ENCODE assay signal across 19 mouse cellular contexts in the genomic region with DNA sequence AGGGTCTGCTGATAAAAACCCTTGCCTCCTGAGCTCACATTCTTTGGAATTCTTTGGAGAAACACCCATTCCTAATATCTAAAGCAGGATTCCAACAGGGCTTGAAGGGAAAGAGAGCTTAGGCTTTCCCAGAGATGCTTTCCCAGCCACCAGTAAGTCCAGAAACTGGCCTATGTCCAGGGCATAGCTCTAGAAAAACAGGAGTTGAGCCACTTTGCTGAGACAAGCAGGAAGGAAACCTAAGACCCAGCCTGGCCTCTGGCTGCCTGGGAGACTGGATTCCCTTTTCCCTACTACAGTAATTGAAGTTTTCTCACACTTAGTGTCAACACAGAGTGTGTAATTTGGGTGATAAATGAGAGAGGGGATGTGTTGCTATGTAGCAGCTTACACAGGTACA. TPM values are rescaled to one million over a fixed set of nuclear protein-coding genes. Genes with fewer than 3 reads are reported as not detected.
DNase-seq lines count a peak whose midpoint lies in the region; ATAC-seq and TF ChIP-seq lines count a peak whose summit lies in the region.
"Had no signal": no experiment of that assay in that cellular context is flagged by ENCODE, and none has a peak within 500 bp of the region (broad histone marks: within the 10 kb centered on the region; RNA-seq: fewer than 3 reads in every experiment).

No protein-coding gene starts in this region.

- H3K4me3 ChIP-seq in intestine, embryonic 16.5 days (ENCODE audit: low read length): no peak overlapping the region
- H3K4me3 ChIP-seq in intestine, embryonic 15.5 days (replicated peaks): no peak overlapping the region
- H3K4me3 ChIP-seq in stomach, embryonic 16.5 days (replicated peaks; ENCODE audit: low read length): no peak overlapping the region
- no peak overlapping the region for H3K4me3 ChIP-seq in stomach, postnatal 0 days (ENCODE audit: low read depth, low read length)
- H3K4me3 ChIP-seq in liver, embryonic 11.5 days (ENCODE audit: low read depth, low read length): no peak overlapping the region
- no peak overlapping the region for H3K4me3 ChIP-seq in forebrain, embryonic 12.5 days (replicated peaks)
- H3K4me3 ChIP-seq: embryonic facial prominence, embryonic 13.5 days; layer of hippocampus, adult 2 months; limb, embryonic 13.5 days had no signal

- H3K27me3 ChIP-seq in intestine, embryonic 16.5 days (replicated peaks; ENCODE audit: control insufficient read depth, insufficient read depth, low read length): no peaks in the 10 kb centered on the region
- H3K27me3 ChIP-seq in intestine, embryonic 15.5 days (replicated peaks): no peaks in the 10 kb centered on the region
- no peaks in the 10 kb centered on the region for H3K27me3 ChIP-seq in stomach, embryonic 16.5 days (ENCODE audit: control insufficient read depth, insufficient read depth, low read length)
- no peaks in the 10 kb centered on the region for H3K27me3 ChIP-seq in stomach, postnatal 0 days (ENCODE audit: control insufficient read depth, insufficient read depth, low read length)
- no peaks in the 10 kb centered on the region for H3K27me3 ChIP-seq in liver, embryonic 11.5 days (replicated peaks; ENCODE audit: control insufficient read depth, insufficient read depth, low read length)
- H3K27me3 ChIP-seq in forebrain, embryonic 12.5 days: 0 out of 2 replicates have a peak, but pooled peaks cover 4% of the 10 kb centered on the region
- H3K27me3 ChIP-seq: embryonic facial prominence, embryonic 13.5 days; heart, embryonic 12.5 days; limb, embryonic 13.5 days; neural tube, embryonic 13.5 days had no signal

- no peak for ATAC-seq in intestine, embryonic 16.5 days
- ATAC-seq in intestine, embryonic 15.5 days: no peak
- ATAC-seq in stomach, embryonic 16.5 days (ENCODE audit: insufficient read depth, low FRiP score): no peak
- no peak for ATAC-seq in stomach, postnatal 0 days (ENCODE audit: low FRiP score, low TSS enrichment)
- no peak for ATAC-seq in liver, embryonic 11.5 days (replicated peaks; ENCODE audit: low FRiP score)
- no peak for ATAC-seq in forebrain, embryonic 12.5 days (ENCODE audit: low FRiP score)
- ATAC-seq: CD4-positive, CD25-positive, alpha-beta regulatory T cell, adult 4 months had no signal

- no peaks in the 10 kb centered on the region for H3K36me3 ChIP-seq in intestine, embryonic 16.5 days (ENCODE audit: control insufficient read depth, insufficient read depth, low read length)
- H3K36me3 ChIP-seq in intestine, embryonic 15.5 days: no peaks in the 10 kb centered on the region
- H3K36me3 ChIP-seq in stomach, embryonic 16.5 days (ENCODE audit: control insufficient read depth, insufficient read depth, low read length): no peaks in the 10 kb centered on the region
- H3K36me3 ChIP-seq in stomach, postnatal 0 days (ENCODE audit: control insufficient read depth, insufficient read depth, low read length): no peaks in the 10 kb centered on the region
- no peaks in the 10 kb centered on the region for H3K36me3 ChIP-seq in liver, embryonic 11.5 days (ENCODE audit: control insufficient read depth, insufficient read depth, low read length)
- no peaks in the 10 kb centered on the region for H3K36me3 ChIP-seq in forebrain, embryonic 12.5 days (replicated peaks)
- H3K36me3 ChIP-seq: embryonic facial prominence, embryonic 13.5 days; heart, embryonic 12.5 days; limb, embryonic 13.5 days; neural tube, embryonic 13.5 days had no signal

- H3K9me3 ChIP-seq in intestine, embryonic 16.5 days (ENCODE audit: control insufficient read depth, low read length): no peaks in the 10 kb centered on the region
- H3K9me3 ChIP-seq in intestine, embryonic 15.5 days: no peaks in the 10 kb centered on the region
- H3K9me3 ChIP-seq in stomach, embryonic 16.5 days (replicated peaks; ENCODE audit: control insufficient read depth, low read length): no peaks in the 10 kb centered on the region
- H3K9me3 ChIP-seq in stomach, postnatal 0 days (ENCODE audit: control insufficient read depth, low read length): no peaks in the 10 kb centered on the region
- H3K9me3 ChIP-seq in liver, embryonic 11.5 days (ENCODE audit: control insufficient read depth, low read length): no peaks in the 10 kb centered on the region
- no peaks in the 10 kb centered on the region for H3K9me3 ChIP-seq in forebrain, embryonic 12.5 days
- H3K9me3 ChIP-seq: embryonic facial prominence, embryonic 13.5 days; heart, embryonic 12.5 days; limb, embryonic 13.5 days; neural tube, embryonic 13.5 days had no signal

- no peak overlapping the region for H3K9ac ChIP-seq in intestine, embryonic 16.5 days (ENCODE audit: low read depth, low read length)
- no peak overlapping the region for H3K9ac ChIP-seq in intestine, embryonic 15.5 days
- H3K9ac ChIP-seq in stomach, embryonic 16.5 days (ENCODE audit: low read length): no peak overlapping the region
- no peak overlapping the region for H3K9ac ChIP-seq in stomach, postnatal 0 days (ENCODE audit: low read length)
- peak overlapping the region; percentile 39; the same call in 1 of the 2 replicates for H3K9ac ChIP-seq in liver, embryonic 11.5 days (ENCODE audit: low read depth, low read length)
- H3K9ac ChIP-seq in forebrain, embryonic 12.5 days: no peak overlapping the region
- H3K9ac ChIP-seq: embryonic facial prominence, embryonic 13.5 days; heart, embryonic 12.5 days; hindbrain, embryonic 14.5 days; limb, embryonic 13.5 days; neural tube, embryonic 13.5 days had no signal

- peaks cover 15% of the 10 kb centered on the region for H3K4me1 ChIP-seq in intestine, embryonic 16.5 days (ENCODE audit: control insufficient read depth, insufficient read depth, low read length)
- peaks cover 9% of the 10 kb centered on the region; the same call in 1 of the 2 replicates for H3K4me1 ChIP-seq in intestine, embryonic 15.5 days (replicated peaks)
- 0 out of 2 replicates have a peak, but pooled peaks cover 7% of the 10 kb centered on the region for H3K4me1 ChIP-seq in stomach, embryonic 16.5 days (ENCODE audit: control insufficient read depth, insufficient read depth, low read length)
- no peaks in the 10 kb centered on the region for H3K4me1 ChIP-seq in stomach, postnatal 0 days (replicated peaks; ENCODE audit: control insufficient read depth, insufficient read depth)
- H3K4me1 ChIP-seq in liver, embryonic 11.5 days (replicated peaks; ENCODE audit: control insufficient read depth, insufficient read depth, low read length): peaks cover 20% of the 10 kb centered on the region
- H3K4me1 ChIP-seq in forebrain, embryonic 12.5 days: peaks cover 9% of the 10 kb centered on the region; the same call in 1 of the 2 replicates

- no peak for TF ChIP-seq CTCF in stomach, postnatal 0 days (IDR thresholded peaks at IDR 0.05; ENCODE audit: low read depth)

- H3K27ac ChIP-seq in intestine, embryonic 16.5 days (ENCODE audit: low read length): no peak overlapping the region
- no peak overlapping the region for H3K27ac ChIP-seq in intestine, embryonic 15.5 days
- H3K27ac ChIP-seq in stomach, embryonic 16.5 days (ENCODE audit: low read length): no peak overlapping the region
- H3K27ac ChIP-seq in stomach, postnatal 0 days (replicated peaks): no peak overlapping the region
- H3K27ac ChIP-seq in liver, embryonic 11.5 days (ENCODE audit: low read depth, low read length): no peak overlapping the region
- H3K27ac ChIP-seq in forebrain, embryonic 12.5 days: no peak overlapping the region
- H3K27ac ChIP-seq: embryonic facial prominence, embryonic 13.5 days; gastrocnemius, adult 2 months; hindbrain, embryonic 14.5 days; layer of hippocampus, adult 2 months; limb, embryonic 13.5 days; neural tube, embryonic 13.5 days had no signal

- no peak for DNase-seq in stomach, postnatal 0 days (ENCODE audit: low spot score)
- DNase-seq in liver, embryonic 11.5 days (ENCODE audit: low spot score): no peak
- no peak for DNase-seq in ovary, postnatal 10 days (ENCODE audit: low spot score)
- DNase-seq: cerebellum, postnatal 25 days; gastrocnemius, adult 2 months; spleen, adult 18-20 months had no signal

- H3K4me2 ChIP-seq in intestine, embryonic 16.5 days (ENCODE audit: low read depth, low read length): 0 out of 2 replicates have a peak overlapping the region, but pooled peaks have one; percentile 12
- H3K4me2 ChIP-seq in intestine, embryonic 15.5 days (replicated peaks): no peak overlapping the region; the same call in 1 of the 2 replicates
- peak overlapping the region; percentile 3; the same call in 1 of the 2 replicates for H3K4me2 ChIP-seq in stomach, embryonic 16.5 days (ENCODE audit: low read depth, low read length)
- H3K4me2 ChIP-seq in stomach, postnatal 0 days (replicated peaks; ENCODE audit: low read depth): no peak overlapping the region
- H3K4me2 ChIP-seq in liver, embryonic 11.5 days: peak overlapping the region; percentile 89
- no peak overlapping the region for H3K4me2 ChIP-seq in forebrain, embryonic 12.5 days
- H3K4me2 ChIP-seq: embryonic facial prominence, embryonic 13.5 days; hindbrain, embryonic 14.5 days; limb, embryonic 13.5 days; neural tube, embryonic 13.5 days had no signal

- no peak for TF ChIP-seq EP300 in stomach, postnatal 0 days (optimal IDR thresholded peaks at IDR 0.05)

RNA-seq across cellular contexts. Expression of a gene that starts 1.8 kb away (rescaled TPM):
- 90.2 and 104 TPM in 2 replicates for polyA plus RNA-seq in intestine, embryonic 16.5 days (2015; fragmentation: Nextera tagmentation; extraction: Ambion mirVana)
- 68.1 and 68.6 TPM in 2 replicates for polyA plus RNA-seq in intestine, embryonic 15.5 days (2015; fragmentation: Nextera tagmentation; extraction: Ambion mirVana)
- 50.9 and 52.4 TPM in 2 replicates for polyA plus RNA-seq in stomach, embryonic 16.5 days (2015; fragmentation: Nextera tagmentation; extraction: Ambion mirVana)
- polyA plus RNA-seq in stomach, postnatal 0 days (2015; fragmentation: Nextera tagmentation; extraction: Ambion mirVana): 49.7 and 51.2 TPM in 2 replicates
- polyA plus RNA-seq in liver, embryonic 11.5 days (2014; fragmentation: Nextera tagmentation; extraction: Ambion mirVana): 172 and 180 TPM in 2 replicates
- polyA plus RNA-seq in forebrain, embryonic 12.5 days (2016; fragmentation: Nextera tagmentation; extraction: Ambion mirVana): 23.9 and 24.3 TPM in 2 replicates

RNA-seq across cellular contexts. Expression of a gene that starts 50.2 kb away (rescaled TPM):
- polyA plus RNA-seq in intestine, embryonic 16.5 days (2015; fragmentation: Nextera tagmentation; extraction: Ambion mirVana): not detected in 2 replicates
- polyA plus RNA-seq in intestine, embryonic 15.5 days (2015; fragmentation: Nextera tagmentation; extraction: Ambion mirVana): not detected in 2 replicates
- polyA plus RNA-seq in stomach, embryonic 16.5 days (2015; fragmentation: Nextera tagmentation; extraction: Ambion mirVana): not detected in 2 replicates
- polyA plus RNA-seq in stomach, postnatal 0 days (2015; fragmentation: Nextera tagmentation; extraction: Ambion mirVana): not detected in 2 replicates
- polyA plus RNA-seq in liver, embryonic 11.5 days (2014; fragmentation: Nextera tagmentation; extraction: Ambion mirVana): not detected in 2 replicates
- not detected in 2 replicates for polyA plus RNA-seq in forebrain, embryonic 12.5 days (2016; fragmentation: Nextera tagmentation; extraction: Ambion mirVana)
- polyA plus RNA-seq: CD4-positive, CD25-positive, alpha-beta regulatory T cell, adult 4 months; embryonic facial prominence, embryonic 13.5 days; forebrain, embryonic 11.5 days; heart, embryonic 12.5 days; hindbrain, embryonic 14.5 days; limb, embryonic 13.5 days; neural tube, embryonic 13.5 days; urinary bladder, adult 2 months had no signal

RNA-seq across cellular contexts. Expression of a gene that starts 50.3 kb away (rescaled TPM):
- 0.07 TPM in 1 of 2 replicates, not detected in the other for polyA plus RNA-seq in intestine, embryonic 16.5 days (2015; fragmentation: Nextera tagmentation; extraction: Ambion mirVana)
- polyA plus RNA-seq in intestine, embryonic 15.5 days (2015; fragmentation: Nextera tagmentation; extraction: Ambion mirVana): not detected in 2 replicates
- not detected in 2 replicates for polyA plus RNA-seq in stomach, embryonic 16.5 days (2015; fragmentation: Nextera tagmentation; extraction: Ambion mirVana)
- polyA plus RNA-seq in stomach, postnatal 0 days (2015; fragmentation: Nextera tagmentation; extraction: Ambion mirVana): not detected in 2 replicates
- polyA plus RNA-seq in liver, embryonic 11.5 days (2014; fragmentation: Nextera tagmentation; extraction: Ambion mirVana): 0.15 TPM in 1 of 2 replicates, not detected in the other
- not detected in 2 replicates for polyA plus RNA-seq in forebrain, embryonic 12.5 days (2016; fragmentation: Nextera tagmentation; extraction: Ambion mirVana)
- polyA plus RNA-seq: embryonic facial prominence, embryonic 13.5 days; forebrain, embryonic 11.5 days; heart, embryonic 12.5 days; hindbrain, embryonic 14.5 days; limb, embryonic 13.5 days; neural tube, embryonic 13.5 days; urinary bladder, adult 2 months had no signal

Comparison
In these comparisons a context has a peak if more than half of its experiments do, and no peak if none do; other contexts are left out.
1. H3K4me2 ChIP-seq: peak in intestine, embryonic 16.5 days (single experiment), stomach, embryonic 16.5 days (single experiment) and liver, embryonic 11.5 days (single experiment); none in intestine, embryonic 15.5 days (single experiment), stomach, postnatal 0 days (single experiment) and forebrain, embryonic 12.5 days (single experiment).